Mouse (Mus musculus) limb, embryonic 12.5 days (tissue): ENCODE measurements at regions not wholly inside any gene's neighbourhood (a gene's known extent, or its start where the extent isn't known, plus 50 kb on each side); places are given as distances from the start of the nearest gene placed in this dataset.
A peak's percentile ranks its signal among the peaks of the same experiment; 100 is the strongest.

Source experiments
- ATAC-seq: fragments of 200-750 bp; cut with Nextera tagmentation; 2 replicates; pipeline ENCODE4 v1.8.0; 2017; ENCODE audit warnings: low read depth, moderate TSS enrichment; ENCODE audit not compliant: insufficient number of reproducible peaks, insufficient read depth, low FRiP score, low TSS enrichment
- H3K27ac ChIP-seq: fragments of 300-500 bp; sonication (generic); 2 replicates; pipeline ENCODE4 v1.5.1; 2016; ENCODE audit warnings: mild to moderate bottlenecking, moderate library complexity
- H3K27me3 ChIP-seq: fragments of 300-500 bp; sonication (generic); 2 replicates; pipeline ENCODE4 v1.6.1; 2016; ENCODE audit warnings: mild to moderate bottlenecking, moderate library complexity
- H3K36me3 ChIP-seq: fragments of 300-500 bp; sonication (generic); 2 replicates; pipeline ENCODE4 v1.6.1; 2016; ENCODE audit warnings: mild to moderate bottlenecking, moderate library complexity
- H3K4me1 ChIP-seq: fragments of 300-500 bp; sonication (generic); replicated peaks from 2 replicates; pipeline ENCODE4 v1.6.1; 2016
- H3K4me2 ChIP-seq: fragments of 300-500 bp; sonication (generic); 2 replicates; pipeline ENCODE4 v1.6.1; 2016; ENCODE audit warnings: mild to moderate bottlenecking, moderate library complexity
- H3K4me3 ChIP-seq: fragments of 300-500 bp; sonication (generic); replicated peaks from 2 replicates; pipeline ENCODE4 v1.5.1; 2016; ENCODE audit warnings: mild to moderate bottlenecking
- H3K9ac ChIP-seq: fragments of 300-500 bp; sonication (generic); replicated peaks from 2 replicates; pipeline ENCODE4 v1.6.1; 2016; ENCODE audit warnings: mild to moderate bottlenecking, moderate library complexity
- H3K9me3 ChIP-seq: fragments of 300-500 bp; sonication (generic); 2 replicates; pipeline ENCODE4 v1.6.1; 2016; ENCODE audit warnings: mild to moderate bottlenecking, moderate library complexity
- WGBS: fragments of 180-500 bp; shearing (Covaris S2); methylation state at CpG from one replicate; pipeline ENCODE4 v1.1.7; 2016; 5-methylcytosine and 5-hydroxymethylcytosine counted together

GRCm38 (mm10) chr6:75805223-75805622 lies 692.4 kb downstream of the Gm9008 start:
- Histone ChIP-seq H3K9ac (no peak overlapping the region), H3K27me3 (no peaks in the 10 kb centered on the region), H3K27ac (no peak overlapping the region), H3K9me3 (no peaks in the 10 kb centered on the region), H3K4me2 (no peak overlapping the region), H3K4me3 (no peak overlapping the region), H3K4me1 (peaks cover 3% of the 10 kb centered on the region; the same call in 1 of the 2 replicates), H3K36me3 (no peaks in the 10 kb centered on the region)
- ATAC-seq: no peak
- 84% methylated on average over 4 of the region's 4 CpGs for WGBS

DNA sequence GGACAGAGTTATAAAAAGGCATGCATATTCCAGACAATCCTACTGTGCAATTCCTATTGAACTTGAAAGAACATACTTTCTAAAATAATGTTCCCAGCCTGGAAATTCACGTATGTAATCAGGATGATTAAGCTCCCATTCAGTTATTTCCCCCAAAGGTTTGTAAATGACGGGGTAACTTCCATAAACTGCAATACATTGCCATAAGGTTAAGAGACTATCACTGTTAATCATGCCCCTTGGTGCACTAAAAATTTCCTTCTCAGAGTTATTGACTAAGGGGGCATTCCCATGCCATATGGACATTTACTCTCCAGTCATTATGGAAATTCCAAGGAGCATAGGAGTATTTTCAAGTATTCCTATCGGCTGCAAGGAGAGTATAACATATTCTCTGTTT lies 697.6 kb downstream of the Gm9008 start:
- Histone ChIP-seq H3K36me3 (no peaks in the 10 kb centered on the region), H3K9me3 (no peaks in the 10 kb centered on the region), H3K27ac (no peak overlapping the region), H3K4me2 (no peak overlapping the region), H3K9ac (no peak overlapping the region), H3K4me3 (no peak overlapping the region), H3K4me1 (peaks cover 14% of the 10 kb centered on the region), H3K27me3 (no peaks in the 10 kb centered on the region)
- no peak for ATAC-seq
- WGBS: 28% methylated on average over 3 of the region's 3 CpGs

GRCm38 (mm10) chr6:75799546-75799945 lies 698.0 kb downstream of the Gm9008 start:
- WGBS: 24% methylated on average over 2 of the region's 2 CpGs
- Histone ChIP-seq H3K9ac (no peak overlapping the region), H3K27me3 (no peaks in the 10 kb centered on the region), H3K9me3 (no peaks in the 10 kb centered on the region), H3K4me3 (no peak overlapping the region), H3K4me1 (peaks cover 14% of the 10 kb centered on the region), H3K4me2 (no peak overlapping the region), H3K36me3 (no peaks in the 10 kb centered on the region), H3K27ac (no peak overlapping the region)
- peak; percentile 76; the same call in 1 of the 2 replicates for ATAC-seq

GRCm38 (mm10) chr6:75782680-75783079 lies 714.9 kb downstream of the Gm9008 start:
- no peak for ATAC-seq
- Histone ChIP-seq H3K4me2 (peak overlapping the region; percentile 26; the same call in 1 of the 2 replicates), H3K9ac (no peak overlapping the region), H3K27me3 (no peaks in the 10 kb centered on the region), H3K27ac (no peak overlapping the region), H3K4me3 (no peak overlapping the region), H3K9me3 (no peaks in the 10 kb centered on the region), H3K4me1 (no peaks in the 10 kb centered on the region), H3K36me3 (no peaks in the 10 kb centered on the region)
- 53% methylated on average over 20 of the region's 20 CpGs for WGBS

DNA sequence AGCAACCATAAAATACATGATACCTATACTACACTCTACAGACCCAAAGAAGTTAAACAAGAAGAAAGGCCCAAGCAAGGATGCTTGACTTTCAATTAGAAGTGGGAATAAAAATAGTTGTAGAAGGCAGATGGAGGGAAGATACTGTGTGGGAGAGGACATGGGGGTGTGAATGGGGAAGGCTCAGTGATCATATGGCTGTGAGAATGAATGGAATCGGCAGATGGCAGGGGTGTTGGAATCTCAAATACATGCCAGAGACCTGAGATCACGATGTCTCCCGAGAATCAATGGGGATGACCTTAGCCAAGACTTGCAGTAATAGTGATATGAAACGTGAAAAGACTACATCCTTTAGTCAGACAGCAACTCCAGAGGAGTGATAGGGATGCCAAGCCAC lies 734.5 kb downstream of the Gm9008 start:
- H3K4me3 ChIP-seq: no peak overlapping the region
- no peak overlapping the region for H3K9ac ChIP-seq
- H3K27me3 ChIP-seq: no peaks in the 10 kb centered on the region
- no peaks in the 10 kb centered on the region for H3K4me1 ChIP-seq
- 86% methylated on average over 4 of the region's 4 CpGs for WGBS
- no peaks in the 10 kb centered on the region for H3K9me3 ChIP-seq
- ATAC-seq: no peak
- H3K27ac ChIP-seq: no peak overlapping the region
- H3K36me3 ChIP-seq: no peaks in the 10 kb centered on the region
- H3K4me2 ChIP-seq: no peak overlapping the region

DNA sequence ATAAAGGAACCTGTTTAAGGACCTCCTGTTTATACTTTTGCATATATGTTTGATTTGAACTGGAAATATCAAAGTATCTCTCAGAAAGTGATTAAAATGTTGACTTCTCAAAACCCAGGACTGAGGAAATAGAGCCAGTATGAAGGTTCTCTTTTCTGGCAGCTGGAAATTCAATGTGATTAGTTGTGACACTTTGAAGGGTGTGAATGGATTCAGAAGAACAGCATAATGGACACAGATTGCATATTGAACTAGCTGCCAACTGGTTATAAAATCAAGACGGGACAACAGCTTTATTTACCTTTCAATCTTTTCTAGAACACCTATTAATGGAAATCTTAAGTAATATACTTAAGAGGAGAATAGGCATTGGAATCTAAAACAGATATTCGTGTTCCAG lies 741.4 kb downstream of the Gm9008 start:
- Histone ChIP-seq H3K4me3 (no peak overlapping the region), H3K4me1 (no peaks in the 10 kb centered on the region), H3K36me3 (no peaks in the 10 kb centered on the region), H3K27me3 (no peaks in the 10 kb centered on the region), H3K9ac (no peak overlapping the region), H3K9me3 (no peaks in the 10 kb centered on the region), H3K27ac (no peak overlapping the region), H3K4me2 (no peak overlapping the region)
- ATAC-seq: no peak
- WGBS: 67% methylated on average over 2 of the region's 2 CpGs
